Mouse (Mus musculus): ENCODE measurements around the gene Shpk. TPM values are rescaled to one million over a fixed set of nuclear protein-coding genes. Genes with fewer than 3 reads are reported as not detected.

The Shpk gene
- polyA plus RNA-seq, 2 experiments from 2014 or later: 2.7 to 2.8 TPM

- ATAC-seq: no peak
Measured at GRCm38 (mm10) chr11:73201021-73201420, 1.8 kb downstream of the Shpk start.

- no peak for ATAC-seq
Measured at GRCm38 (mm10) chr11:73201597-73201996, 2.3 kb downstream of the Shpk start.

- ATAC-seq: no peak
Measured at GRCm38 (mm10) chr11:73203895-73204294, 4.6 kb downstream of the Shpk start.

GRCm38 (mm10) chr11:73205194-73205593 lies 5.9 kb downstream of the Shpk start:
- no peak for ATAC-seq

- ATAC-seq: no peak
Measured at GRCm38 (mm10) chr11:73207621-73208020, 8.4 kb downstream of the Shpk start.

- no peak for ATAC-seq
Measured at GRCm38 (mm10) chr11:73213956-73214355, 14.7 kb downstream of the Shpk start.

GRCm38 (mm10) chr11:73219671-73220070 lies 20.4 kb downstream of the Shpk start:
- no peak for ATAC-seq

- ATAC-seq: no peak
Measured at GRCm38 (mm10) chr11:73220651-73221050, 21.4 kb downstream of the Shpk start.

GRCm38 (mm10) chr11:73222846-73223245 lies 23.6 kb downstream of the Shpk start:
- no peak for ATAC-seq

GRCm38 (mm10) chr11:73223966-73224365 lies 24.7 kb downstream of the Shpk start:
- ATAC-seq: no peak

GRCm38 (mm10) chr11:73225856-73226255 lies 26.6 kb downstream of the Shpk start:
- no peak for ATAC-seq

- ATAC-seq: no peak
Measured at GRCm38 (mm10) chr11:73228881-73229280, 29.6 kb downstream of the Shpk start.

GRCm38 (mm10) chr11:73230081-73230480 lies 30.8 kb downstream of the Shpk start:
- ATAC-seq: no peak

- ATAC-seq: no peak
Measured at GRCm38 (mm10) chr11:73232513-73232912, 33.3 kb downstream of the Shpk start.

- no peak for ATAC-seq
Measured at GRCm38 (mm10) chr11:73233992-73234391, 34.7 kb downstream of the Shpk start, which contains the start of gene Trpv1. TSS of gene Trpv1 (plus strand) at chr11:73234292.

GRCm38 (mm10) chr11:73235990-73236701 lies 36.9 kb downstream of the Shpk start:
- ATAC-seq: no peak

- no peak for ATAC-seq
Measured at GRCm38 (mm10) chr11:73236731-73237130, 37.5 kb downstream of the Shpk start.

- no peak for ATAC-seq
Measured at GRCm38 (mm10) chr11:73242199-73242598, 42.9 kb downstream of the Shpk start.

- no peak for ATAC-seq
Measured at GRCm38 (mm10) chr11:73242777-73243176, 43.5 kb downstream of the Shpk start.

GRCm38 (mm10) chr11:73257362-73257945 lies 58.2 kb downstream of the Shpk start:
- no peak for ATAC-seq

- ATAC-seq: no peak
Measured at GRCm38 (mm10) chr11:73258664-73259063, 59.4 kb downstream of the Shpk start.

GRCm38 (mm10) chr11:73260457-73260856 lies 61.2 kb downstream of the Shpk start:
- no peak for ATAC-seq

- ATAC-seq: no peak
Measured at GRCm38 (mm10) chr11:73261385-73261784, 62.1 kb downstream of the Shpk start.

- no peak for ATAC-seq
Measured at GRCm38 (mm10) chr11:73267267-73267666, 68.0 kb downstream of the Shpk start, which contains the start of gene Trpv3. TSS of gene Trpv3 (plus strand) at chr11:73267388.
